Mouse (Mus musculus): ENCODE measurements at regions not wholly inside any gene's neighbourhood (a gene's known extent, or its start where the extent isn't known, plus 50 kb on each side); places are given as distances from the start of the nearest gene placed in this dataset.
A peak's percentile ranks its signal among the peaks of the same experiment; 100 is the strongest.

DNA sequence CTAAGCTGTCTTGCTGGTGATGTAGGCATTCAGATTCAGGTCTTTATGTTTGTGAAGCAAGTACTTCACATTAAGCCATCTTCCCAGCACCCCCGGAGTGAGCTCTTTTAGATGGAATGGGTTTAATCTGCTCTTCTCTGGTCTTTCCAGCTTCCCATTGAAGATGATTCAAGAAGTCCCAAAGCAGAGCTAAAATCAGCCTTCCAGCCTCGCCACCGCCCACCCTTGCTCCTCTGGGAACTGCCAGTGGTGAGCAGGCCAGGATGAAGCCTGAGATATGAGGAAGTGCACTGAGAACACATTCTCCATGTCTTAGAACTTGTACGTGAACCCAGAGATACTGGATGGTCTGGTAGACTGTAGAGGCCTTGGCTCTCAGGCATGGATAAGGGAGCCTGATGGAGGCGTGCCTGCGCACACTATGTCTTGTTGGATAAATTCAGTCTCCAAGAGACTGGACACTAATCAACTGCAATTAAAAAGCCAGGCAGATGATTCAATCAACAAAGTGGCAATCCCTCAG, 51.3 kb upstream of the Mrtfb start:
- no peak for ATAC-seq (ENCODE audit: insufficient read depth, low FRiP score)
- no peak overlapping the region for H3K4me3 ChIP-seq (replicated peaks; ENCODE audit: low read length)
- H3K27me3 ChIP-seq (ENCODE audit: control insufficient read depth, insufficient read depth, low read length) = no peaks in the 10 kb centered on the region
- 86% methylated on average over 6 of the region's 6 CpGs for WGBS
- no peak overlapping the region for H3K9ac ChIP-seq (ENCODE audit: low read length)
- peaks cover 8% of the 10 kb centered on the region; the same call in 1 of the 2 replicates for H3K4me1 ChIP-seq (ENCODE audit: control insufficient read depth, insufficient read depth, low read length)
- no peak overlapping the region for H3K27ac ChIP-seq (ENCODE audit: low read length)
- no peaks in the 10 kb centered on the region for H3K36me3 ChIP-seq (ENCODE audit: control insufficient read depth, insufficient read depth, low read length)
- no peaks in the 10 kb centered on the region for H3K9me3 ChIP-seq (replicated peaks; ENCODE audit: control insufficient read depth, low read length)
- H3K4me2 ChIP-seq (ENCODE audit: low read depth, low read length) = no peak overlapping the region

DNA sequence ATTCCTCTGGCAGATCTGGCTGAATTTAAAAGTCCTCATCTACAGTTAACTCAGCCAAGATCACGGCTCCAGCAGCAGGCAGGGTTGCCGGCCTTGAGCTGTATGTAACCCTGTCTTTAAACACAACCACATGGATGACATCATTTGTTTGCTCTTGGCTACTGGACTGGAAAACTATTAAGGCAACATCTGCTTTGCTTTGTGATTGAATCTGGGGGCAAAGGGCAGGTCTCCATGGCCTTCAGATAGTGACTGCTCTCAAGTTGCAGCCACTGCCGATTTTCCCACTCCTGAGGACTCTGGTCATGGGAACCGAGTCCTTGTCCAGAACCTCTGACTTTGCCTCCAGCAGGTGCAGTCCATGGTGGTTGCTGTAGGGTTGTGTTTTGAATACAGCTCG, 50.4 kb upstream of the Mrtfb start:
- Histone ChIP-seq H3K4me2 (ENCODE audit: low read depth, low read length) (no peak overlapping the region), H3K36me3 (ENCODE audit: control insufficient read depth, insufficient read depth, low read length) (no peaks in the 10 kb centered on the region), H3K9ac (ENCODE audit: low read length) (no peak overlapping the region), H3K4me1 (ENCODE audit: control insufficient read depth, insufficient read depth, low read length) (peaks cover 8% of the 10 kb centered on the region; the same call in 1 of the 2 replicates), H3K9me3 (replicated peaks; ENCODE audit: control insufficient read depth, low read length) (no peaks in the 10 kb centered on the region), H3K27ac (ENCODE audit: low read length) (no peak overlapping the region), H3K4me3 (replicated peaks; ENCODE audit: low read length) (no peak overlapping the region), H3K27me3 (ENCODE audit: control insufficient read depth, insufficient read depth, low read length) (no peaks in the 10 kb centered on the region)
- 25% methylated on average over 5 of the region's 5 CpGs for WGBS
- ATAC-seq (ENCODE audit: insufficient read depth, low FRiP score) = peak; percentile 86

Measured in stomach, embryonic 16.5 days (tissue).